Mouse (Mus musculus): ENCODE data around the gene Pde7b.

The Pde7b gene

GRCm38 (mm10) chr10:20361542-20362449 is 363.1 kb downstream of the Pde7b start:
- DNase-seq (ENCODE audit: low spot score) = peak; percentile 81

- no peak for DNase-seq (ENCODE audit: low spot score)
Observed at GRCm38 (mm10) chr10:20348894-20349293, 376.0 kb downstream of the Pde7b start.

All from retina, embryonic 14.5 days (tissue).